Mouse (Mus musculus): ENCODE results near the gene Chchd2.

- TF ChIP-seq CTCF (IDR thresholded peaks at IDR 0.05; ENCODE audit: low read depth, low read length) (no peak), GATA1 (IDR thresholded peaks at IDR 0.05; ENCODE audit: borderline replicate concordance, low read length) (no peak)
Observed at GRCm38 (mm10) chr5:129877731-129878455, 9.4 kb downstream of the Chchd2 start.

Measured in G1E (cell line).